Mouse (Mus musculus) kidney, postnatal 14 days (tissue): ENCODE measurements around the gene Ankrd60.

Experiments
- DNase-seq: peaks from one replicate; pipeline ENCODE4 v3.0.0; 2022; ENCODE audit warnings: mixed read lengths

Gene Ankrd60

DNA sequence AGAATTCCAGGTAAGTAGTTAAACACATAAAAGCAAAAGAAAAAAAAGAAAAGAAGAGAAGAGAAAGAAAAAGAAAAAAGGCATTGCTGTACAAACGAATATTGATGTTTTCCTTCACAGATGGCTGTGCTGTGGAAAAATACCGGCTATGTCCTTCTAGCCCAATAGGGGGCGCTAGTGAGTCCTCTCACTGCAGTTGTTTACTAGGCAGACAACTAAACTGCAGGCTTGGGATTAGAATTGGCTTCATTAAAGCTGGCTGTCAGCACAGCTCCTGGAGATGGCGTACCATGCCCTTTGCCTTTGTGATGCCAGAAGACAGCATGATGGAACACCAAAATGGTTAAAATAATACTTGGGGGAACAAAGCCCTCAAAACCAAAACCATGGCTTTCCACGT lies 5.3 kb upstream of the Ankrd60 start:
- no peak for DNase-seq

DNA sequence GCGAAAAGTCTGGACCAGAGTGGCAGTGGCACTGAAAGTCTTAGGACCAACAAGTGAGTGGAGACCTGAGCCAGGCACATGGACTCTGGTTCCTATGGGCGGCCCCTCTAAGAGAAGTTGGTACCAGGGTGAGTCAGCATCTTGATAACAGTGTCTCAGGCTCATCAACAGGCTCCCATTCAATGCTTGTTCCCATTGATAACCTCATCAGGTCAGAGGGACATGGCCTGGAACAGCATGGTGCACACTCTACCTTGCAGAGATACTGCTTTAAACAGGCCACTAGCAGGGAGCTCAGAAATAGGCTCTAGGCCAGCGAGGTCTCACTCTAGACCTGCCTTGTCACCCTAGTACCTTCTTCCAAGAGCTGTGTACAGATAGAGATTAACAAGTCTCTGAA lies 4.7 kb upstream of the Ankrd60 start:
- no peak for DNase-seq

DNA sequence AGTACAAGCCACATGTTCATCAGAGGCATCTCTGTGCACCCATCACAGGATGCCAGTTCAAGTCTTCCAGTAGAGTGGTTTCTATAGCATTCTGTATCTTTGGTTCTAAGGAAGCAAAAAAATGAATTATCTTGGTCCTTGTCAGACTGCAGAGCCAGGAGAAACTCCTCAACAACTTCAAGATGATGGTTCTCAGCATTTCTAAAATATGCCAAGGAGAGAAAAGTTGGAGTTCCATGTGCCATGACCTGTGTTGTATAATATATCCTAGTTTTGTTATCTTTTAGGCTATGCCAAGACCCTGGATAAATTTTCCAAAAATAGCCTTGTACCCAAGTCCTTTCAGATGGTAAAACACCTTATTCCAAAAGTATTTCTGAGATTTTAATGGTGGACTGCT lies 2.9 kb upstream of the Ankrd60 start:
- no peak for DNase-seq

DNA sequence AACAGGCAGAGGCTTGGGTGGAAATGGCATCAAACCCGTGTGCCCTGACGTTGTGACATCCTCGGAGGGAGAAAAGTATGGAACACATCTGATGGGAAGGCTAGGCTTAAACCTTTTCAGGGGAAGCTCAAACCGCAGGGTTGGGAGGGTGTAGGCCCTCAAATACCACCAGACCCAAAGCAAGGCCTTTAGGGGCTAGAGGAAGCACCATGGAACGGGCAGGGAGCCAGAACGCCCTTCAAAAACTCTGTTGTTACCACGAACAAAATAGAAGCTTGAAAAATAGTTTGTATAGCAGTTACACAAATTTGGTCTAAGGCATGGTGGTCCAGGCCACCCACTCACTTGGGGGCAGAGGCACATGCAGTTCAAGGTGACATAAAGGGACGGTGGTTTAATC lies 430 bp upstream of the Ankrd60 start:
- no peak for DNase-seq

DNA sequence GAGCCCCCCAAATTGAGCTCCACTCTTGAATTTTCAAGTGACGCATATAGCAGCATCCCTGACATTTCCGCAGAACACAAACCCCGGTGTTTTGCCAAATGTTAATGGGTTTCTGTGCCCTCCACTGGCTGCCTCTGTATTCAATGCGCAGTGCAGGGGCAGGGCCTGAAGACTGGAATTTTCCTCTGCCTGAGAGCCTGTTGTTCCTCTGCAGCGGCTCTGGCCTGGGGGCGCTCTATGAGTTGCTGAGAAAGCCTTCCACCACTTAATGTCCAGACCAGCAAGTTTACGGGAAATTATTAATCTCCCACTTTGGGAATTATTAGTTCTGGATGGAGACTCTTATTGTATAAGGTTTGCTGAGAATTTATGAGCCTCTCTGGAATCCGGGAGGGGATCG lies 14.0 kb downstream of the Ankrd60 start:
- peak; percentile 60 for DNase-seq

DNA sequence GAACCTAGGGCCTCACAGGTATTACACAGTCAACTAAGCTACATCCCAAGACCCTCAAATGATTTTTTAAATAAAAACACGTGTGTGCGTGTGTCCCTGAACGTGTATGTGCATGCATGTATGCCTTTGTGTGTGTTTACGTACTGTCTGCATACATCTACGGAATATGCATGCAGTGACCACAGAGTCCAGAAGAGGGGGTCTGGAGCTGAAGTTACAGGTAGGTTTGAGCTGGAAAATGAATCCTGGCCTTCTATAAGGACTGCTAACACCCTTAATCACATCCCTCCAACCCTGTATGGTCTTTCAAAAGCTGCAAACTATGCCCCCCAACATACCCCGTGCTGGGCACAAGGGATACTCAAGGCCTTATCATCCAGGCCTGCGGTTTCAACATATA lies 14.8 kb downstream of the Ankrd60 start:
- DNase-seq = no peak

DNA sequence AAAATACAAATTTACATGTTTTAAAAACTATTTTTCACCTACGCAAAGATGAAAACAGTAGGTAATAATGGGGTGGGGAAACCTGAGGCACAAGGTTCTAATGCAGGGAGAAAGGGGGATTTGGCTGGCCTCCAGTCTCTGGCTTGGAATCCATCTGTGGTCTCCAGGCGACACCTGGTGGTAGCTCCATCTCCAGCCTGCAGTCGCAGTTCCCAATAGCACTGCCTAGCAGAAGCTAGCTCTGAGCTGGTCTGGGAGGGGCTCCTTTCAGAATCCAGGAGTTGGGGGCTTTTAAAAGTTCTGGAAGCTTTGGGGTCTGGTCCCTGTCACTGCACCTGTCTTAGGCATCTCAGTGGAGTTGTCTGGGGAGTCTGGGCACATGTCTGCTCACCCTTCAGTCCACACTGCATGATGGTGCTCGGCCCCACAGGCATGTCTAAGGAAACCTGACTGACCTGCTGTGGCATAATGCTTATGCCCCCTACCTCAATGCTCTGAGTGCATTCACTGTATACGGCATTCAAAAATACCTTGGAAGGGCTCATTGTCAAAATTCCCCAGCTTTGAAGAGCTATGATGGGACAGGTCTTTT lies 16.2 kb downstream of the Ankrd60 start:
- peak; percentile 81 for DNase-seq

DNA sequence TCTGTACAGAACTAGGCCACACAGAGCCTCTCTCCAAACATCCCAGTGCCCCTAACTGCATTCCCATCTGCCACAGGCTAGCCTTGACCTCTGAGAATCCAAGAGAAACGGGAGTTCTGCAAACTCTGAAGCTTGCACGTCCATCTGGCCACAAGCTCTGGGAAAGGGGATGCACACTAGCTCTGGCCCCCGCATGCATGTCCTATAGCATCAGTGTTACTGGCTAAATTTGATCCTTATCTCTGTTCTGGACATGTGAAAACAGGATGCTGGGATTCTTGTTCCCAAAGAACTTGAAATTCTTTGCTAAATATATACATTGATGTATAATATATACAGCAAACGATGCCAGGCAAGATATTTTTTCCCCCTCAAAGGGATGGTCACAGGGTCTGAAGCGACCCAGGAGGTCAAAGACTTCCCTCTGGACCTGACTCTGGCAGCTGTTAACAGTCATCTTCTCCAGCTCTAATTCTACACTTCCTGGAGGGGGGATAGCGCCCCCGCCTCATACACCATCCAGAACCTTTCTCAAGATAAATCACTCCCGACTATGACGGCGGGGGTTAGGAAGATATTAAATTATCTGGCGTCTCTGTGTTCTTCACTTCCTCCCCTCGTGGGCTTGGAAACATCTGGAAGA lies 19.3 kb downstream of the Ankrd60 start:
- peak; percentile 75 for DNase-seq

DNA sequence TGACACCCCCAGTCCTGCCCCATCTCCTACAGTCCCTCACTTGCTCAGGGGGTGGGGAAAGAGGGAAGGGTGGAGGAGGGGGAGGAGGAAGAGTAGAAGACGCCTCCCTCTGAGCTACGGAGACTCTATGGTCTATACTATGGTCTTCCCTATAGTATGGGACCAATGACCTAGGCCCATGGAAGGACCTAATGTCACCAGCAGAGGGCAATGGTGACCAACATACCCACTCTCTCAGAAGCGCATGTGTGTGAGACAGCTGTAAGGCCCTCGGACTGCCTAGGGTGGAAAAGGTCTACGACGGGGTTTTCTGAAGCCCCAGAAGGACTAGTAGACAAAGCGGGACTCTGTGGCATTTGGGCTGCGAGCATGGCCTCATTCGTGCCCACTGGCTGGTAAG lies 24.3 kb downstream of the Ankrd60 start:
- DNase-seq = no peak

DNA sequence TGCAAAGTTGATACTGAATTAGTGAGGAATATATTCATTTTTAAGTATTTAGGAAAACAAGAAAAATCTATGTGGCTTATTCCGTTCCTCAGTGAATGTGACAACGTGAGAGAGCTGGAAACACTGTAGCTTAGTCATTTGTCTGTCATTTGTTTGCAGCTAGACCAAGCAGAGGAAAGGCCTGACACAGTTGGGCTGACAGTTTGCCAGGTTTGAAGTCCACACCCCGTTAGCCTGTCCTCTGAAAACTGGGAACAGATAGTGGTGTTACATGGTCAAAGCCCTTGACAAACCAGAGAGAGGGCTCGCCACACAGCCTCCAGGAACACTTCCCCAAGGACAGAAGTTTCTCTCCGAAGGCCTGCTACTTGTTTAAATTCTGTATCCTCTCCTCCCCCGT lies 27.5 kb downstream of the Ankrd60 start:
- no peak for DNase-seq

DNA sequence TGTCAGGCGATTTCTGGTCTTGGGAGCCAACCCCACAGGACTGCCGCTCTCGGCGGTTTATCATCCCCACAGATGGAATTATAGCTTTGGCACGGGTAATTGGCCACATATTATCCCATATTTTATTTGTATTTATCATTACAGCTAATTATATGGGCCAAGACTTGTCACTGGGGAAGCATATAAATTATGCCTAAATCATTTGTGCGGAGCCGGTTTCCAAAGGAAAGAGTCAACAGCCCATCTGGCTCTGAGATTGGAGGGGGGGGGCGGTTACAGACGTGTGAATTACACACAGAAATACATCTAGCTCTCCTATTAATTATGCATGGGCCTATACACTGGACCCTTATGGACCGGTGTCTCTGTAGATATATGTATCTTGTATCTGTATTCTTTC lies 28.9 kb downstream of the Ankrd60 start:
- peak; percentile 34 for DNase-seq

DNA sequence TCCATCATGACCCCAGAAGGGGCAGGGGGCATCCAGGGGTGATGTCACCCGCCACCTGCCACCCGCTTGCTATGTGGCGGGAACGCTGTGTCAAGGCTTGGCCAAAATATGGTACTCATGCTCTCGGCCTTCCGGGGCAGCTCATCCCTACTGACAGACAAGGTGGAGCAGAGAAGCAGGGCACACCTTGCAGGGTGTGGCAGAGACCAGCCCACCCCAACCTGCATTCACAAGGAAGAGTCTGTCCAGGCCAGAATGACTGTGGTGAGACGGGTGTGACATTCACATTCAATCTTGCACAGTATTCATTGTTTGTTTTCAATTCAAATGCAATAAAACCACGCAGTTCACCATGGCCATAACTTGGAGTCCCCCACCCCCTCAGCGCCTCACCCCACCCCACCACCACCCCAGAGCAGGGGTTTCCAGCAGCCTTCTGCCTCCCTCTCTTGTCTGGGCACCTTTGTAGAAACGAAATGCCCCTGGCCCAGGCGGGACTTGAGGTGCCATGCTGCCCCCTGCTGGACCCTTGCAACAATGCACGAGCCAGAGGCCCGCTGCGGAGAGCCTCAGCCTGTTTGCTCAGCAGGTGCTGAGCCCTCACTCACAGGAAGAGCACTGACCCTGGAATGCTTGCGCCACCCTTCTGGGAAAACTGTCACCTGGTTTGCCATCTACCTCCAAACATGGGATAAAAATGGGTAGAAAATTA lies 32.0 kb downstream of the Ankrd60 start:
- DNase-seq = peak; percentile 86

DNA sequence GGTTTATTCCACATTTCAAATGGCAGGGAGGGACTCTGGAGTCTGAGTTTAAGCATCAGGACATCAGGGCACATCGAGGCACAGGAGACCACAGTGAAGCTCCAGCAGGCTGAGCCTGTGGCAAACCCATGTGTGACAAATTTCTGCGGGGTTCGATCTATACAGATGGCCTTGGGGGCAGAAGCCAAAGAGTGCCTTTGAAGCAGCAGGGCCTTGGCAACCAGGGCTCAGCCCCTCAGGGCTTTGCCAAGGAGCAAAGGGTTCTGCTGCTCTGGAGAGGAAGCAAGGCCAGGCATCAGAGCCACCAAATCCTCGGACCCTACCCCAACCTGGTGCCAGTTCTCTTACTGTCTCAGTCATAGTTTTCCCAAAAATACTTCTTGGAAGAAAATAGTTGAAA lies 35.4 kb downstream of the Ankrd60 start:
- DNase-seq = no peak

DNA sequence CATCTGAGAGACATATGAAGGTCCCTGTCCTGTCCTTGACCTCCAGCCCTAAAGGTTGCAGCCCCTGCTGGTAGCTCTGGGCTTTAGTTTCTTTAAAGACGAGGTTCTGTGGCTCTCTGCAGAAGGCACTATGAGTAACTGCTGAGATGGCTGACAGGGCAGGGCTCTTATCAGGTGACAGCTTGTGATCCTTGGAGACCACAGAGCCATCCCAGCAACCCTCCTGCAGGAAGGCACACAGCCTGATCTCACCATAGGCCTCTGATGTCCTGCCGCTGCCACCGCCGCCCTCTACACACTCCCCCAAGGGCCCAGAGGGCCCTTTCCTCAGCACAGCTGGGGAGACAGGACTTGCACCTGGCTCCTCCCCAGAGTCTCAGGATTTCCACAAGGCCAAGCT lies 36.4 kb downstream of the Ankrd60 start:
- DNase-seq = no peak

DNA sequence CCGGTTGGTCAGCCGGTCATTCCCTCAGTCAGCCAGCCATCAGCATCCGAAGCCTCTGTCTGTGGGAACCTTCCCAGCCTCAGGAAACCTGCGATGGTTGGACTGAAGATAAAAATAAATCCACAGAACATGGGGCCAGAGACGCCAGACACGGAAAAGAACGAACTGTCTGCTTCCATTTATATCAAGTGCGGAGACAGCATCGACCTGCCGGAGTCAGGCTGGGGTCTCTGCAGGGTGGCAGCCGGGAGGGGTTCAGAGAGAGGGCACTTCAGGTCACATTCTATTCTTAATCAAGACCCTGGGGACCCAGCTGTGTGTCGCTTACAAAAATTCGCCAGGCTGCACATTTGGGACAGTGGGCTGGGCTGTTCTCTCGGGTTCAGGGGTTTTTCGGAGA lies 38.4 kb downstream of the Ankrd60 start:
- DNase-seq = no peak

DNA sequence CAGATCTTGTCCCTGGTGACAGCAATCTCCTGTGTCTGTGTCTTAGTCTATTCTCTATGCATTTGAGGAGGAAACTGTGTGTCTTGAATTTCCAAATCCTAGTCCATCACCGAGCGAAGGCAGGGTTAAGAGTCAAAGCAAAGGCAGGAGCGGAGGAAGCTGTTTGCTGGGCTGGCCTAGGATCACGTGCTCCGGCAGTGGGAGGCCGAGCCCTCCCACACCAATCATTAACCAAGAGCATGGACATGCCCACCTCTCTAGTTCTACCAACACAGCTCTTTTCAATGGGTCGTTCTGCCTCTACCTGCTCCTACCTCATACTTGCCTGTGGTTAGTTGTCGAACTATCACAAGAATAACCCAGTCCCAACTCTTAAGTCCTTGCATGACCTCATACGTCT lies 42.3 kb downstream of the Ankrd60 start:
- DNase-seq = peak; percentile 52

DNA sequence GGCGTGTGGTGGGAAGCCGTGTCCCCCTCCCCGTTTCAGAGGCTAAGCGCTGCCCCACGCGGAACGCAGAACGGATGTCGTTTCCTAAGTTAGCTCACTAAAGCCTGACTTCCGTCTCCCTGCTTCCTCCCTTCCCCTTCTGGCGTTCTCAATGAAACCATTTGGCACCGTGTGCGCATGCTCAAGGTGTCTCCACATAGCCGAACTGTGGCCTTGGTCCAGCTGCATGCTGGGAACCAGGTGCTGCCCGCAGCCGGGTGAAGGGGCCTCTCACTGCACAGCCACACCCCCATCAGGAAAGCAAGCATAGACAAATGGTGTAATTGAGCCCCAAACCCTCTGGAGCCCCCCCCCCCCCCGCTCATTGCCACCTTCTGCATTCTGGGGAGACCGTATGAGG lies 42.8 kb downstream of the Ankrd60 start:
- DNase-seq = peak; percentile 27

DNA sequence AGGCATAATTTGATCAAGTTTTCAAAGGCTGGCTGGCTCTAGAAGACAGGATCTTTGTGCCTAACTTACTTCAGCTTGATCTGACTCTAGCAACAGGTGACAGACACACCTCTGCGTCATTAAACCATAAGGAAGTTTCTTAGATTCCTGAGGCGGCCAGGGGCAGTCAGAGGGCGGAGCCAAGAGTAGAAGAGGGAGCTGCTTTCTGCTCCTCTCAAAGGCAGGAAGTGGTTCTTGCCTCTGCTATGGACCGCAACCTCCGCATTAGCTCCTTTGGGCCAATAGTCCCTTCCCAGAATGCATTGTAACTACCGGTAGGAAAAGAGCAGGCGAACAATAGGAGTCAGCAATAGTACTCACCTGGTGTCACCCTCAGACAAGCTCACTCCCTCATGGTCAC lies 43.6 kb downstream of the Ankrd60 start:
- no peak for DNase-seq

DNA sequence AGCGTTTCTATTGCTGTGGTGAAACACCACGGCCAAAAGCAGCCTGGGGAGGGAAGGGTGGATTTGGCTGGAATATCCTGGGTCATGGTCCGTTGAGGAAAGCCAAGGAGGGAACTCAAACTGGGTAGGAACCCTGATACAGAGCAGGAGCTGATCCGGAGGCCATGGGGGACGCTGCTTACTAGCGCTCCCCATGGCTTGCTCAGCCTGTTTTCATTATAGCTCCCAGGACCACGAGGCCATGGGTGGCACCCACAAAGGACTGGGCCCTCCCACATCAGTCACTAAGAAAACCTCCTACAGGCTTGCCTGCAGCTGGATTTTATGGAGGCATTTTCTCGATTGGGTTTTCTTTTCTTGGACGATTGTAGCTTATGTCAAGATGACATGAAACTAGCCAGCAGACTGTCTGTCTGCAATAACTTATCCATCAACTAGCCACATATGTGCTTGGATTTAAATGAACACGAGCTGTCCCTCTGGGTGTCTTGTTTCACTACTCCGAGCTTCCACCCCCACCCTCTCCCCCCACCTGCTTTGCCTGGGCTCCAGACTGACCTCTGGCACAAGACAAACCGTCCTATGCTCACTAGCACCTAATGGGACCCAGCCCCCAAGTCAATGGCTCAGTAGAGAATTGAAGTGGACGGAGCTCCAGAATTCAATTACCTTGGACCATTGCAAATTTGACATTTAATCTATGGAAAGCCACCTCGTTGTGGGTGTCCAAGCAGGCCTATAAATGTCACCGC lies 45.3 kb downstream of the Ankrd60 start:
- DNase-seq = no peak

DNA sequence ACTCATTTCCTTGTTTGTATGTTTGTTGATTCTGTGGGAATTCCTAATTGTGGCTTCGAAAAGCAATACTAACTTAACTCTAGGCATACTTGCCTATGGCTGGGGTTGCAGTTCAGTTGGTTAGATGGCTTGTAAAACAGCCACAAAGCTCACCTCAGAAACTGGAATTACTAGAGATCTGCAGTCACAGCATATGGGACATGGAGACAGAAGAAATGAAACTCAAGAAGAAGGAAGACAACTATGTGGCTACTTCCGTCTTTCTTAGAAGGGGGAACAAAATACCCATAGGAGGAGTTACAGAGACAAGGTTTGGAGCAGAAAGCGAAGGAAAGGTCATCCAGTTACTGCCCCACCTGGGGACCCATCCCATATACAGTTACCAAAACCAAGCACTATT lies 49.7 kb downstream of the Ankrd60 start:
- DNase-seq = no peak

DNA sequence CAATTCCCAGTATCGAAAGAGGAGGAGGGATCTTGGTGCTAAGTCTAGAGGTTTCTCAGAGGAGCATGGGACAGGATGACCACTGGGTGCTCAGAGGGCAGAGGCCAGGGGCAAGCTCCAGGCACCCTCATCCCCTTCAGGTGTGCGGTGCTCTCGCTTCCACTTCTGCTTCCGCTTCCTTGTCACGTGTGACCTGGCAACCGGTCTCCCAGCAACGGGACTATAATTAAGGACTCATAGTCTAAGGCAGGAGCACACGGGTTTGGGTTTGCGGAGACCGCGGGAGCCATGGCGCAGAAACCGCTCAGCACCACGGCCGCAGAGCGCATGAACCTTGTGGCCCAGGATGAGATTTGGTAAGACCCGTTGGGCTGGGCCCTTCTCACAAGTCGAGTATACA lies 55.8 kb downstream of the Ankrd60 start, which contains the start of gene 1700021F07Rik:
1700021F07Rik (plus strand) TSS at position 211 of the 400 bp plus-strand sequence.
- no peak for DNase-seq
